Mouse (Mus musculus): ENCODE measurements around the gene Tet3.
A peak's percentile ranks its signal among the peaks of the same experiment; 100 is the strongest.

DNA sequence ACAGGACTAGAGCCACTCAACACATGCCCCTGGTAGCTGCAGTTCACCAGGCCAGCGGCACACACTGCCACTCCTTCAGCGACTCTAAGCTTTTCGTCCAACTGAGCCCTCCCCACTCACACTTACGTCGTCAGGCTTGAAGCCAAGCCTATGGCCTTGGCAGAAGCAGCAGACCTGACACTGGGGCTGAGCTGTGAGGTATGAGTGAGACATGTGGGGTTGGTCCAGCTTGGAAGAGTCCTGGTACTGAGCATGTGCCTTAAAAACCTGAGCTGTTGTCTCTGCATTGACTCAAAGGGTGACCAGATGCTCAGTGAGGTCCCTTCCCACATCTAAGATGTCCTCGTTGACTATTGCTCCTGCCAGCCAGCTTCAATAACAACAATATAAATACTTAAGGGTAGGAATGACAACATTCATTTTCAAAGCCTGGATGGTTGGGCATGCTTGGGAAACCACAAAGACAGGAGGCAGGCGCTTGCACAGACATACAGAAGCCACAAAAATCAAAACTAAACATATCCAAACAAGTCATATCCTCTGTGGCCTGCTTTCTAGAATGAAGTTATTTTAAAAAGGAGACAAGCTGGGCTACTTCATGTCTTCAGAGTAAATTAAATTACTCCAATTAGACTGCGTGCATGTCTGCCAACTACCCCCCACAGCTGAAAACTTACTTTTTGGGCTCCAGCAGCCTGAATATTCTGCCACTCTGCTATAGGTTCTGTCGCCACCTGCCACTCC is 37.3 kb upstream of the Tet3 start:
- TF ChIP-seq EP300 (IDR thresholded peaks at IDR 0.05; ENCODE audit: insufficient read depth, low read depth, low read length): peak; percentile 51; the same call in 1 of the 2 replicates
- no peak for TF ChIP-seq CTCF (IDR thresholded peaks at IDR 0.05)
- no peak for TF ChIP-seq POLR2A (IDR thresholded peaks at IDR 0.05; ENCODE audit: insufficient read depth, low read depth, low read length)
